Mouse (Mus musculus) heart, embryonic 11.5 days (tissue): ENCODE measurements around the gene Agt. TPM values are rescaled to one million over a fixed set of nuclear protein-coding genes. Genes with fewer than 3 reads are reported as not detected.
A peak's percentile ranks its signal among the peaks of the same experiment; 100 is the strongest.

Source experiments
- ATAC-seq: fragments of 200-750 bp; cut with Nextera tagmentation; replicated peaks from 2 replicates; pipeline ENCODE4 v1.8.0; 2017; ENCODE audit warnings: moderate library complexity; ENCODE audit not compliant: insufficient number of reproducible peaks, low FRiP score, low TSS enrichment
- H3K27ac ChIP-seq: fragments of 300-500 bp; sonication (generic); 2 replicates; pipeline ENCODE4 v1.5.1; 2014; ENCODE audit warnings: mild to moderate bottlenecking, low read depth, low read length
- H3K27me3 ChIP-seq: fragments of 300-500 bp; sonication (generic); 2 replicates; pipeline ENCODE4 v1.6.1; 2014; ENCODE audit warnings: mild to moderate bottlenecking, low read length, mixed read lengths; ENCODE audit not compliant: control insufficient read depth, insufficient read depth
- H3K36me3 ChIP-seq: fragments of 300-500 bp; sonication (generic); 2 replicates; pipeline ENCODE4 v1.6.1; 2014; ENCODE audit warnings: mild to moderate bottlenecking, low read length, moderate library complexity, mixed read lengths; ENCODE audit not compliant: control insufficient read depth, insufficient read depth
- H3K4me1 ChIP-seq: fragments of 300-500 bp; sonication (generic); 2 replicates; pipeline ENCODE4 v1.6.1; 2014; ENCODE audit warnings: low read length; ENCODE audit not compliant: control insufficient read depth, insufficient read depth
- H3K4me2 ChIP-seq: fragments of 300-500 bp; sonication (generic); 2 replicates; pipeline ENCODE4 v1.6.1; 2014; ENCODE audit warnings: mild to moderate bottlenecking, moderate library complexity
- H3K4me3 ChIP-seq: fragments of 300-500 bp; sonication (generic); 2 replicates; pipeline ENCODE4 v1.5.1; 2014; ENCODE audit warnings: low read depth, low read length
- H3K9ac ChIP-seq: fragments of 300-500 bp; sonication (generic); 2 replicates; pipeline ENCODE4 v1.6.1; 2014; ENCODE audit warnings: mild to moderate bottlenecking, low read depth, low read length, moderate library complexity
- H3K9me3 ChIP-seq: fragments of 300-500 bp; sonication (generic); replicated peaks from 2 replicates; pipeline ENCODE4 v1.6.1; 2016; ENCODE audit warnings: low read length; ENCODE audit not compliant: control insufficient read depth
- WGBS: fragments of 180-500 bp; shearing (Covaris S2); extraction: QIAGEN DNeasy Blood & Tissue Kit; methylation state at CpG from one replicate; pipeline ENCODE4 v1.1.7; 2014; ENCODE audit not compliant: insufficient replicate concordance; 5-methylcytosine and 5-hydroxymethylcytosine counted together
- polyA plus RNA-seq: library from polyadenylated mRNA; unstranded; fragments of >200 nt; fragmentation: Nextera tagmentation; extraction: Ambion mirVana; gene quantifications from 2 replicates; pipeline ENCODE4 v1.2.1, GENCODE M21; 2014

Agt gene
- polyA plus RNA-seq, 1 experiment from 2014 or later, result 0.59 TPM

GRCm38 (mm10) chr8:124530556-124530955, 39.0 kb downstream of the Agt start:
- Histone ChIP-seq H3K27me3 (no peaks in the 10 kb centered on the region), H3K9ac (no peak overlapping the region), H3K4me2 (no peak overlapping the region), H3K4me1 (no peaks in the 10 kb centered on the region), H3K4me3 (no peak overlapping the region), H3K9me3 (no peaks in the 10 kb centered on the region), H3K36me3 (peaks cover 10% of the 10 kb centered on the region; the same call in 1 of the 2 replicates), H3K27ac (no peak overlapping the region)
- ATAC-seq, result no peak
- 88% methylated on average over 7 of the region's 7 CpGs for WGBS

- H3K27ac ChIP-seq, result no peak overlapping the region
- no peak overlapping the region for H3K4me2 ChIP-seq
- H3K27me3 ChIP-seq, result no peaks in the 10 kb centered on the region
- no peaks in the 10 kb centered on the region for H3K4me1 ChIP-seq
- H3K9ac ChIP-seq, result no peak overlapping the region
- H3K4me3 ChIP-seq, result no peak overlapping the region
- no peak for ATAC-seq
- no peaks in the 10 kb centered on the region for H3K9me3 ChIP-seq
- WGBS, result 82% methylated on average over 14 of the region's 14 CpGs
- peaks cover 10% of the 10 kb centered on the region; the same call in 1 of the 2 replicates for H3K36me3 ChIP-seq
Observed at GRCm38 (mm10) chr8:124530076-124530475, 39.4 kb downstream of the Agt start.

GRCm38 (mm10) chr8:124526261-124526660, 43.2 kb downstream of the Agt start:
- 91% methylated on average over 11 of the region's 11 CpGs for WGBS
- no peak for ATAC-seq
- peaks cover 6% of the 10 kb centered on the region; the same call in 1 of the 2 replicates for H3K36me3 ChIP-seq

GRCm38 (mm10) chr8:124521946-124522345, 47.6 kb downstream of the Agt start:
- H3K27me3 ChIP-seq, result no peaks in the 10 kb centered on the region
- 91% methylated on average over 6 of the region's 6 CpGs for WGBS
- H3K4me3 ChIP-seq, result peak overlapping the region; percentile 93; the same call in 1 of the 2 replicates
- H3K36me3 ChIP-seq, result peaks cover 4% of the 10 kb centered on the region; the same call in 1 of the 2 replicates
- no peak overlapping the region for H3K9ac ChIP-seq
- peaks cover 11% of the 10 kb centered on the region for H3K4me1 ChIP-seq
- H3K27ac ChIP-seq, result no peak overlapping the region
- no peaks in the 10 kb centered on the region for H3K9me3 ChIP-seq
- no peak for ATAC-seq
- peak overlapping the region; percentile 86; the same call in 1 of the 2 replicates for H3K4me2 ChIP-seq

More at GRCm38 (mm10) chr8:124526261-124526660, 43.2 kb downstream of the Agt start:
- no peak overlapping the region for H3K27ac ChIP-seq
- peaks cover 10% of the 10 kb centered on the region for H3K4me1 ChIP-seq
- no peaks in the 10 kb centered on the region for H3K9me3 ChIP-seq
- no peak overlapping the region for H3K4me3 ChIP-seq
- no peak overlapping the region for H3K4me2 ChIP-seq
- H3K27me3 ChIP-seq, result no peaks in the 10 kb centered on the region
- H3K9ac ChIP-seq, result no peak overlapping the region

GRCm38 (mm10) chr8:124520249-124521080, 49.0 kb downstream of the Agt start, which contains the start of gene Cog2:
TSS of gene Cog2 (plus strand) at chr8:124520767.
- Histone ChIP-seq H3K4me3 (peak within 1 kb of the TSS; percentile 93), H3K27ac (no peak within 1 kb of the TSS; the same call in 1 of the 2 replicates), H3K9ac (peak within 1 kb of the TSS; percentile 88), H3K4me1 (peaks cover 11% of the 10 kb centered on the region), H3K36me3 (no peaks in the 10 kb centered on the region), H3K27me3 (no peaks in the 10 kb centered on the region), H3K4me2 (peak within 1 kb of the TSS; percentile 86), H3K9me3 (no peaks in the 10 kb centered on the region)
- ATAC-seq, result peak; percentile 94
- 9% methylated on average over 50 of the region's 50 CpGs for WGBS

- Histone ChIP-seq H3K4me2 (no peak overlapping the region), H3K27me3 (no peaks in the 10 kb centered on the region), H3K4me3 (no peak overlapping the region), H3K27ac (no peak overlapping the region), H3K9me3 (no peaks in the 10 kb centered on the region), H3K4me1 (peaks cover 10% of the 10 kb centered on the region), H3K36me3 (no peaks in the 10 kb centered on the region), H3K9ac (no peak overlapping the region)
- no peak for ATAC-seq
- 58% methylated on average over 6 of the region's 6 CpGs for whole genome bisulfite sequencing
Observed at GRCm38 (mm10) chr8:124517142-124517541, 52.4 kb downstream of the Agt start.

- no peak overlapping the region for H3K9ac ChIP-seq
- no peak overlapping the region for H3K4me2 ChIP-seq
- no peaks in the 10 kb centered on the region for H3K36me3 ChIP-seq
- no peaks in the 10 kb centered on the region for H3K27me3 ChIP-seq
- no peak for ATAC-seq
- 66% methylated on average over 6 of the region's 6 CpGs for WGBS
- H3K27ac ChIP-seq, result no peak overlapping the region
- no peak overlapping the region for H3K4me3 ChIP-seq
- peaks cover 3% of the 10 kb centered on the region for H3K4me1 ChIP-seq
- no peaks in the 10 kb centered on the region for H3K9me3 ChIP-seq
Observed at GRCm38 (mm10) chr8:124516525-124516924, 53.0 kb downstream of the Agt start.

- H3K4me3 ChIP-seq, result no peak overlapping the region
- H3K9me3 ChIP-seq, result no peaks in the 10 kb centered on the region
- H3K9ac ChIP-seq, result no peak overlapping the region
- H3K27ac ChIP-seq, result no peak overlapping the region
- H3K36me3 ChIP-seq, result no peaks in the 10 kb centered on the region
- no peaks in the 10 kb centered on the region for H3K4me1 ChIP-seq
- H3K4me2 ChIP-seq, result no peak overlapping the region
- 66% methylated on average over 3 of the region's 3 CpGs for WGBS
- no peaks in the 10 kb centered on the region for H3K27me3 ChIP-seq
- no peak for ATAC-seq
Observed at GRCm38 (mm10) chr8:124516039-124516438, 53.5 kb downstream of the Agt start.
